Mouse (Mus musculus): ENCODE data around the gene Ackr3.

Gene Ackr3

GRCm38 (mm10) chr1:90204821-90205220 is 1.0 kb downstream of the Ackr3 start:
- DNase-seq (ENCODE audit: low read depth, low spot score): no peak

- DNase-seq (ENCODE audit: low read depth, low spot score): no peak
Observed at GRCm38 (mm10) chr1:90205223-90205622, 1.4 kb downstream of the Ackr3 start.

GRCm38 (mm10) chr1:90206684-90207083 is 2.9 kb downstream of the Ackr3 start:
- DNase-seq (ENCODE audit: low read depth, low spot score): no peak

GRCm38 (mm10) chr1:90207279-90207678 is 3.5 kb downstream of the Ackr3 start:
- DNase-seq (ENCODE audit: low read depth, low spot score): no peak

- DNase-seq (ENCODE audit: low read depth, low spot score): no peak
Observed at GRCm38 (mm10) chr1:90207739-90208502, 4.1 kb downstream of the Ackr3 start.

- no peak for DNase-seq (ENCODE audit: low read depth, low spot score)
Observed at GRCm38 (mm10) chr1:90208503-90208860, 4.7 kb downstream of the Ackr3 start.

- no peak for DNase-seq (ENCODE audit: low read depth, low spot score)
Observed at GRCm38 (mm10) chr1:90209069-90209468, 5.3 kb downstream of the Ackr3 start.

GRCm38 (mm10) chr1:90209741-90210140 is 6.0 kb downstream of the Ackr3 start:
- DNase-seq (ENCODE audit: low read depth, low spot score): no peak

- DNase-seq (ENCODE audit: low read depth, low spot score): no peak
Observed at GRCm38 (mm10) chr1:90210346-90210745, 6.6 kb downstream of the Ackr3 start.

GRCm38 (mm10) chr1:90210761-90211160 is 7.0 kb downstream of the Ackr3 start:
- DNase-seq (ENCODE audit: low read depth, low spot score): no peak

GRCm38 (mm10) chr1:90212376-90212775 is 8.6 kb downstream of the Ackr3 start:
- no peak for DNase-seq (ENCODE audit: low read depth, low spot score)

GRCm38 (mm10) chr1:90212901-90213300 is 9.1 kb downstream of the Ackr3 start:
- DNase-seq (ENCODE audit: low read depth, low spot score): no peak

- no peak for DNase-seq (ENCODE audit: low read depth, low spot score)
Observed at GRCm38 (mm10) chr1:90214021-90214420, 10.2 kb downstream of the Ackr3 start.

- no peak for DNase-seq (ENCODE audit: low read depth, low spot score)
Observed at GRCm38 (mm10) chr1:90214926-90215325, 11.1 kb downstream of the Ackr3 start.

- DNase-seq (ENCODE audit: low read depth, low spot score): no peak
Observed at GRCm38 (mm10) chr1:90215881-90216280, 12.1 kb downstream of the Ackr3 start.

- DNase-seq (ENCODE audit: low read depth, low spot score): no peak
Observed at GRCm38 (mm10) chr1:90216395-90216794, 12.6 kb downstream of the Ackr3 start.

GRCm38 (mm10) chr1:90220280-90220679 is 16.5 kb downstream of the Ackr3 start:
- DNase-seq (ENCODE audit: low read depth, low spot score): no peak

- DNase-seq (ENCODE audit: low read depth, low spot score): no peak
Observed at GRCm38 (mm10) chr1:90220844-90221243, 17.1 kb downstream of the Ackr3 start.

GRCm38 (mm10) chr1:90221811-90222361 is 18.1 kb downstream of the Ackr3 start:
- DNase-seq (ENCODE audit: low read depth, low spot score): no peak

GRCm38 (mm10) chr1:90222427-90222901 is 18.7 kb downstream of the Ackr3 start:
- DNase-seq (ENCODE audit: low read depth, low spot score): no peak

GRCm38 (mm10) chr1:90223006-90223405 is 19.2 kb downstream of the Ackr3 start:
- DNase-seq (ENCODE audit: low read depth, low spot score): no peak

GRCm38 (mm10) chr1:90225603-90226254 is 21.9 kb downstream of the Ackr3 start:
- DNase-seq (ENCODE audit: low read depth, low spot score): no peak

All from A20 (cell line).